Mouse (Mus musculus): ENCODE measurements around the gene Plekhg5.
A peak's percentile ranks its signal among the peaks of the same experiment; 100 is the strongest.

The Plekhg5 gene

DNA sequence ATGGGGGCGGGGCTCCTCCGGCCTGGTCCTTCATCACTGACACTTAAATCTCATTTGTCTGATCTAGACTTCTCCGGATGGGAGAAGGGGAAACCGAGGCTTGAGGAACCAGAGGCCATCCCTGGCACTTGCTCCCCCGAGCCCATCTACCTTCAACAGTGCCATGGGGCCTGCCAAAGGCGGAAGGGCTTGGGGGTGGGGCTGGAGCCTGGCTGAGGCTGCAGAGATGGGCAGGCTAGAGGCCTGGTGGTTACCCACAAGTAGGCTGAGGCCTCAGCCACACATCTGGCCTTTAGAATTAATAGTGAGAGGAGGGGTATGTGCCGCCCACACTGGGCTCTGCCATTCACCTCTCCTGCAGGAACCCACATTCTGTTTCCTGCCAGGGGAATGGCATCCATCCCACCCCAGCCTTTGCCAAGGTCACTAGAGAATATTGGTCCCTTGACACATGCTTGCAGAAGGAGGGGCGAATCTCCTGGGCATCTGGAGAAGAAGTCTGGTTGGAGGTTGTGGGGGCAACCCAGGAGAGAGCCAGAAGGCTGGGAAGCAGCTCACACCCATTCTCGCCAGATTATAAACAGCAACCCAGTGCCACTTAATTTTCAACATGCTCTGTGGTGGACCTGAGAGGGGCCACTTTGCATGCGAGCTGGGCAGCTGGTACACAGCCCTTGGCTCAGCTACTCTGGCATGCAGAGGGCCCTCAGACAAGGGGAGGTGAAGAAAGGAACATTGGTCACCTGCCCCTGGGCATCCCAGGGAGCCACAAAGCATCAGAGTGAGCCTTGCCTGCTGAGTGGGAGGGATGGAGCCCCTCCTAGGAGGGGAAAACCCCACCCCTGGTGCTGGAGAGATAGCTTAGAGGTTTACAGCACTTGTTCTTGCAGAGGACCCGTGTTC is 1.6 kb upstream of the Plekhg5 start:
- no peak for DNase-seq (ENCODE audit: low read depth)

DNA sequence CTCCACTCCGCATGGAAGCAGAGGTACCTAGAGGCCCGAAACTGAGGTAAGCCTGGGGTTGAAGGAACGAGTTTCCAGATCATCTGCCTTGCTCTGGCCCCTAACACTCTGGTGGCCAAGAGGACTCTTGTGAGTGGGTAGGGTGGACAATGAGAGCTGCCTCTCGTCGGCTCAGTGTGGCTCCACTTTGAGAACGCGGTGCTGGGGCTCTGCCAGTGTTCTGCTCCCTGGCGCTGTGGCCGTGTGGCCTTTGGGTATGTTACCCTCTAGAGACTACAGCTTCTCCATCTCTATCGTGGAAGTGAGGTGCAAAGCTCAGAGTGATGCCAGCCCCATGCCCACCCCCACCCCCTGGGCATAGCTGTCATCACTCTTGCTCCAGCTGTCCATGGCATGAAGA is 357 bp downstream of the Plekhg5 start:
- DNase-seq (ENCODE audit: low read depth): no peak

DNA sequence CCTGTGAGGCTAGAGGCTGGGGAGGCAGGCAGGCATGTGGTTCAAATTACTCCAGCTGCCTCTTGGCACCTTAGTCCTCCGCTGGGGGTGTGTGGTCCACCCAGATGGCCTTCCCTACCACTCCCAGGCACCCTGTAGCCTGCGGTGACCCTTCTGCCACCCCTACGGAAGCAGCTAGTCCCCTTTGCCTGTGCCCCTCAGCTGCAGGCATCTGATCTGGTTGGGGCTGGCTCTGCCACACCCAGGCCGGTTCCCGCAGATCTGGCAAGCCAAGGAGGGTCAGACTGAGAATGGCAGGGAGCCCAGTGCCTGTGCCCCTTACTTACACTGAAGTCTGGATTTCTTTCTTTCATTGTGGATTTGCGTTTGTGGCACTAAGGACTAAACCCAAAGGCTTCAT is 1.4 kb downstream of the Plekhg5 start:
- DNase-seq (ENCODE audit: low read depth): no peak

DNA sequence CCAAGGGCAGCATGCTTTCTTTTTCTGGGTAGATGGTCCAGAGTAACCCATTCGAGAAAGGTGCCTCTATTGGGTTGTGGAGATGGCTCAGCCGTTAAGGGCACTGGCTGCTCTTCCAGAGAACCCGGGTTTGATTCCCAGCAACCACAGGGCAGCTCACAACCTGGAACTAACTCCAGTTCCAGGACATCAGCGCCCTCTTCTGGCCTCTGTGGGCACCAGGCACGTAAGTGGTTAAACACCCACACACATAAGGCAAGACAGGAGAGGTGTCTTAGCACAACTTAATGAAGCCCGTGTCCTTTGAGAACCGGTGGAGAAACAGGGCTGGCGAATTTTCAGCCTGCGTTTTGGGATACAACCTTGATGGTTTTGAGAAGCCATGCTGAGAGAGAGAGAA is 2.2 kb downstream of the Plekhg5 start:
- no peak for DNase-seq (ENCODE audit: low read depth)

DNA sequence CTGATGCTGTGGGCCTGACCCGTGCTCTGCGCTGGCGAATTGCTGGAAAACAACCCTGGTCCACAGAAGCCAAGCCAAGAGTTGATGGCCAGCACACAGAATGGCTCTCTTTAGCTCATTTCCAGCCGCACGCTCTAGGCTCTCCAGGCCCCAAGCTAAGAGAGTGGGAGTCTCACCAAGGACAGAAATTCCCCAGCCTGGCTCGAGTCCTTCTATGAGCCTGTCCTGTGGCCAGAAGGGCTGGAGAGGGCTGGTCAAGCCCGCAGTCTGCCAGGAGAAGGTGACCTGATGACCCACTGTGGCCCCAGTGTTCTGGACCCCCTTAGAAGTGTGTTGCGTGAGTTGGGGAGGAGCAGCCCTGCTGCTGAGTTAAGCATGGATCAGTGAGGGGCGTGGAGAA is 4.9 kb downstream of the Plekhg5 start:
- DNase-seq (ENCODE audit: low read depth): no peak

DNA sequence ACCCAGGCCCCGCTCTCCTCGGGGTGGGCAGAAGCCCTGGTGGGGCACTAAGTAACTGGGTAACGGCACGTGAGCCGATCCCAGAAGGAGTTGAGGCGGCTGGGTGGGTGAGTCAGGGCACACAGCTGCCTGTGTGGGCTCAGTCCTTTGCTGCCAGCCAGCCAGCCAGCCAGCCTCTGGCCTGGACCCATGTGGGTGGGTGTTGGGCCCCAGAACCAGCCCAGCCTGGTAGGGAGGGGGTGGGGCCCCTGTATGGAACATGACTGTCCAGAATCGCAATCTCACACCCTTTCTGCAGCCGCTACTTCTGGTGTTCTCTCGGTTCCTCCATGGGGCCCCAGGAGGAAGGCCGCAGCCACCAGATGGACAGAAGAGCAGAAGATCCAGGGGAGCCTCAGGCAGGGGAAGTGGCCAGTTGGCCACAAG is 5.8 kb downstream of the Plekhg5 start:
- DNase-seq (ENCODE audit: low read depth): no peak

DNA sequence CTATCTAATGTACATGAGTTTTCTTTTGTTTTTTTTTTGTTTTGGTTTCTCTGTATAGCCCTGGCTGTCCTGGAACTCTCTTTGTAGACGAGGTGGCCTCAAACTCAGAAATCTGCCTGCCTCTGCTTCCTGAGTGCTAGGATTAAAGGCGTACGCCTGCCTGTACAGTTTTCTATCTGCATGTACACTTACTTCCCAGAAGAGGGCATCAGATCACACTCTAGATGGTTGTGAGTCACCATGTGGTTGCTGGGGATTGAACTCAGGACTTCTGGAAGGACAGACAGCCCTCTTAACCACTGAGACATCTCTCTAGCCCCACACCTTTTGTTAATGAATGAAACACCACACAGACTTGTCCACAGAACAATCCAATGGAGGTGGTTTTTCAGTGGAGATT is 7.0 kb downstream of the Plekhg5 start:
- DNase-seq (ENCODE audit: low read depth): no peak

DNA sequence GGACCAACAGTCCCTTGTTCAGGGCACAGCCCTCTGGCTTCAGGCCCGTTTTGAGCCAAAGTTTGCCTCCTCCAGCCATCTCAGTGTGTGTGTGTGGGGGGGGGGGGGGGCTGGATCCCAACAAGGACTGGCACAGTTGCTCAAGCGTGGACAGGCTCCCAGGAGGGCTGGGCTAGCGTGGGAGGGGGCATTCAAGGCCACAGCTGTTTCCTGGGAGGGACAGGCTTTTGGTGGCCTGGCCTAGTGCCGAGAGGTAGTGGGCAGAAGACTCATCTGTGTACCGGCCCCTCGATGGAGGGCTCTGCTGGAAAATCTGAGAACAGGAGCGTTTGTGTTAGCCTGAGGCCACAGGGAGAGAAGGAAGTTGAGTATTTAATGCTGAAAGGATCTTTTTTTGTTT is 7.6 kb downstream of the Plekhg5 start:
- no peak for DNase-seq (ENCODE audit: low read depth)

DNA sequence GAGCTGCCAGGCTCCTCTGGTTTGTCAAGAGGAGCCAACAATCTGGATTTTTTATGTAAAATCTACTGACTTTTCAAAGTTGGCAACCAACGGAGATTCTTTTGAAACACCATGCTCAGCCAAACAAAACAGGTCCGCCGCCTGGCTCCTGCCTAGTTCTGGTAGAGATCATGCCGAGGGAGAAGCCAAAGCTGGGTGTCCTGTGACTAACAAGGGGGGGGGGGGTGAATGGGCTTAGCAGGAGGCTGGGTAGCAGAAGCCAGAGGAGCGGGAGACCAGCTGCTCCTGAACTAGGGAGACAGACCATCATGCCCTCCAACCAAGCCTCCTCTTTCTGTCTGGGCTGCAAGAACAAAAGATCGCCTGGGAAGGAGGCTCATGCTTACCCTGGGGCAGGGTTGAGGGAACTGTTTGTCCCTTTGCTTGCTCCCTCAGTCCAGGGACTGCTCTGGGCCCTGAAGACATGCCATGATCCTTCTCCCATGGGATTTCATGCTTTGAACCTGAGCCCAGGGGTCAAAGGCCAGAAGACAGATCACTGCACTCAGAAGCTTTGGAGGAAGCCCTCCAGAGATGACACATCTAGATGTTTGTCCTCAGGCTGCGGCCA is 11.4 kb downstream of the Plekhg5 start:
- DNase-seq (ENCODE audit: low read depth): no peak

DNA sequence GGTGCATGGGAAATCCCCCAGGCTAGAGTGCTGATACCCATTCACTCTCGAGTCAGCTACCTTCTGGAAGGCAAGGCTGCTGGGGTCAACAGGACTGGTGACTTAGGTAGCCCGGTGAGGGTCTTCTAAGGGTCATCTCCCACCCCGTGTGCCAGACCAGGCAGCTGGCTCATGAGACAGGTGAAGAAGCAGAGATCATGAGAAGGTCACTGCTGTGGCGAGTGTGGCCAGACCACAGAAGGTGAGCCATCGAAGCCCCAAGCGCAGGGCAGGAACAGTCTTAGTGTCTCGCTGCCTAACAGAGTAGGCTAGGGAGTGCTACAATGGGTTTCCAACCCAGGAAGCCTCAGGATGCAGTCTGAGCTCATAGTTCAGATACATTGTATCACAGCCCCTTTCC is 12.3 kb downstream of the Plekhg5 start:
- DNase-seq (ENCODE audit: low read depth): no peak

DNA sequence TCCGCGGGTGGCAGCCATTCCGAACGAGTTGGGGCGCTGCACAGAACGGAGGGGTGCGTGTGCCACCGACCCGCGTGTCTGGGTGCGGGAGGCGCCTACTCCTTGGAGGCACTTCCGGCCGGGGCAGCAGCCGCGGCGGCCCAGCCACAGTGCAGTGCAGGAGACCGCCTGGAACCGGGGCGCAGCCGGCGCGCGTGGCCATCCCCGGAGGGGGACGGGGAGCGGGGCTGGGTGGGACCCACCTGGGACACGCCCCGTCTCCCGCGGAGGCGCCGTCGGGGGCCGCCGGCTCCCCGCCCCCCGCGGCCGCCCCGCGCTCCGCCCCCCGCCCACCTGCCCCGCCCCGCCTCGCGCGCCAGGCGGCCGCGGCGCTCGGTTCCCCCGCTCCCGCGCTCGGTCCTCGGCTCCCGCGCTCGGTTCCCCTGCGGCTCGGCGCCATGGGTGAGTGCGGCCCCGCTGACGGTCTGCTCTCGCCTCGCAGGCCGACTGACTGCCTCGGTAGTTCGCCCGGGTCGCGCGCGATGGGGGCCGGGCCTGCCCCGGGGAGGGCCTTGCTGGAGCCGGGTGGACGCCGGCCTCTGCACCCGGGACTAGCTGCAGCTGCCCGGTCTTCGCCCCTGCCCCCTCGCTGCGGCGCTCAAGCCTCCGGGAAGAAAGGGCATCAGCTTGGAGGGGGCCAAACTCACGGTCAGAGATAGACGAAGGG is 14.4 kb downstream of the Plekhg5 start:
- DNase-seq (ENCODE audit: low read depth): no peak

DNA sequence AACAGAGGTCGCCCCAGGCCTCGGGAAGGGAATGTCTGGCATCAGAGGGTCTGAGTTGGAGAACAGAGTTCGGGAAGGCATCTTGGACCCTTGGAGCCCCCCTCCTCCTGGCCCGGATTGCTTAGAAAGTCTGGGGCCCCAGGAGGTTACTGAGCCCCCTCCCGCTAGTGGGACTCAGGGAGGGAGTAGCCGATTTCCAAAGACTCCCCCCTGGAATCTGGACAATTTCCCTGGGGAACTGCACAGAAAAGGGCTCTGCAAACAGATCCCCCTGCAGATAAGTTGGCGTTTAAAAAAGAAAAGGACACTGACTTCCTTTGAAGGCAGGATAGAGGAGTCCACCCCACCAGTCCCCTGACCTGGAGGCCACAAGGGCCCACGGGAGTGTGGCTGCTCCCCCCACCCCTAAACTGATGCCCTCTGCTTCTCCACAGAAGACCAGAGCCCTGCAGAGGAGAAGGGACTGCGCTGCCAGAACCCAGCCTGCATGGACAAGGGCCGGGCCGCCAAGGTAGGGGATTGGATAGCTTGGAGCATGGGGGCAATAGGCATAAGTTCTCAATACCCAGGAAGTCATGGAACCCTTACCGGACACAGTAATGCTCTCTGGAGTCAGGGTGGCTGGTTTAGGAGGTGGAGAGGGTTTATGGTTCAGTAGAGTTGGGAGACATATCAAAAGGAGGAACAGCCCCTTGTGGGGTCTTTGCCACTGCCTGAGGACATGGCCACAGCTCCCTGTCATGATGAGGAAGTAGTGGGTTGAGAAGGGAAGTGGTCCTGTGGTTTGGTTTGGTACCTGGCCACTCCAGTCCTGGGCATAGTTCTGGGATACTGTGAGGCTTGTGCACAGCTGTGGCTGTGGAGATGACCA is 15.1 kb downstream of the Plekhg5 start:
- no peak for DNase-seq (ENCODE audit: low read depth)

DNA sequence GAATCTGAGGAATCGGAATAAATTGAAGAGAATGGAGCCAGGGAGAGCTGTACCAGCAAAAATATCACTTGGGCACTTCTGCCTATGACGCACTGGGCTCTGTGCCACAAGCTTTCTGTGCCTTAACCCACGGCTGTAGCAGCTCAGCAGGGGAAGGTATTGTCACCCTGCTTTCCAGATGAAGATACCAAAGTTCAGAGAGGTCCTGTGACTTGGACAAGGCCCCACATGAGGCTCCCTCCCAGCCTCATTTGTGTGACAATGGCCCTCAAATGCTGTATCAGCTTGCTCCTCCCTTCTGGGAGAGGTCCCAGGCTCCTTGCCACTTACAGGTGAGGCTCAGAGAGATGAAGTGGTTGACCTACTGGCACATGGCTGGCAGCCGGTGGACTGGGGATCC is 15.8 kb downstream of the Plekhg5 start:
- no peak for DNase-seq (ENCODE audit: low read depth)

DNA sequence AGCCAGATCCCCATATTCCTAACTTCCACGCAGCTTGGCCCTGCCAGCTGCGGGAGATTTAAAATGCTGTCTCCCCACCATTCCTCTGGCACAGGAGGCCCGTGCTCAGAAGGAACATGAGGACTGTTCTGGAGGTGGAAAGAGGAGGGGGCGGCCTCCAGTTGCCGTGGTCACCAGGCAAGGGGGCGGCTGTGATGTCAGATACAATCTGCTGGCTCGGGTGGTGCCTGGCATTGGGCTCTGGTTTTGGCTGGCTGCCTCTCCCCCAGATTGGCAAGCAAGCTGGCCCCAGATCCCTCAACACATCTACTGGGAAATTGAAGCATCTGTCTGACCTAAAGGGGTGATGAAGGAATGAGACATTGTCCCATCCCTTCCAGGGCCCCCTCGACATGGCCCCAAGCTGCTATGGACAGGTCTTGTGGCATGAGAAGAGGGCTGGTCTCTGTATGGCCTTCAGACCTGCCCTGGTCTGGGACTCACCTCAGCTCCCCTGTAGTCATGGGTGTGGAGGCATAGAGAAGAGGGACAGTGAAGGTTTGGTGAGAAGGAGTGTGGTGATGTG is 16.3 kb downstream of the Plekhg5 start:
- no peak for DNase-seq (ENCODE audit: low read depth)

DNA sequence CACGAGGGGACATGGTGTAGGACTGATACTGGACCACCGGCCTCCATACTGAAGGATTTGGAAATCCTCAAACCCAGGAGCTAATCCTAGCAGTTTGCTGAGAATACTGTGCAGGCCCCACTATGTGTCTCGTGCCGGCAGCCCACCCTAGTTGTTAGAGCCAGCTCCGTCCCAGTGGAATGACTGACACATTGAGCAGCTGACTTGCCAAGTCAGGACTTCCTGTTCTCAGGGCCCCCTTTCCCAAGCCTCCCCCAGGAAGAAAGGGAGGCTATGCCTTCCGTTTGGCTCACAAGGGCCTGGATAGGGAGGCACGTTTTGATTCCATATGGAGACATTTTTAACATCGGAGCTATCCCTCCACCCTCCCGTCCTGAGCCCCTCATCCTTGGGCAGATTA is 17.9 kb downstream of the Plekhg5 start:
- no peak for DNase-seq (ENCODE audit: low read depth)

DNA sequence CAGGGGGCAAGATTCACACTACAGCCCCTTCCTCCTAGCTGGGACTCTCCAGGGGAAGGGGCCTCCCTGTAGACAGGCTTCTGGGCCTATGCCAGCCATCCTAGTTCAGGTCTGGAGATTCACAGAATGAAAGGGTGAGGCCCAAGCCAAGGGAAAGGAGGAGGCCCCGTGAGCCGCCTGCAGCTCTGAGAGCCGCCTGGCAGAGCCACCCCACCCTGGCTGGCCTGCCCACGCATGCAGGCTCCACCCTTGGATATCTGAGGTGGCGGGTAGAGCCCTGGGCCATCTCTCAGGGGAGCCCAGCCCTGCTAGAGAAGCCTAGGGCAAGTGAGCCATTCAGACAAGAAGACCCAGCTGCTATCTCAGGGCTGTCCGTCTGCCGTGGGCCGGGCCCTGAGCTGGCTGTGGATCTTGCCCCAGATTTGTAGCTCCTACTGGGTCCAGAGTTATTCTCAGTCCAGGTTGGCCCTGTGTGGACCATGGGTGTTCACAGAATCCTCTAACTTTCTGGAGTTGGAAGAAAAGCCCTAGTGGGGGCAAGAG is 20.5 kb downstream of the Plekhg5 start:
- DNase-seq (ENCODE audit: low read depth): peak; percentile 82

DNA sequence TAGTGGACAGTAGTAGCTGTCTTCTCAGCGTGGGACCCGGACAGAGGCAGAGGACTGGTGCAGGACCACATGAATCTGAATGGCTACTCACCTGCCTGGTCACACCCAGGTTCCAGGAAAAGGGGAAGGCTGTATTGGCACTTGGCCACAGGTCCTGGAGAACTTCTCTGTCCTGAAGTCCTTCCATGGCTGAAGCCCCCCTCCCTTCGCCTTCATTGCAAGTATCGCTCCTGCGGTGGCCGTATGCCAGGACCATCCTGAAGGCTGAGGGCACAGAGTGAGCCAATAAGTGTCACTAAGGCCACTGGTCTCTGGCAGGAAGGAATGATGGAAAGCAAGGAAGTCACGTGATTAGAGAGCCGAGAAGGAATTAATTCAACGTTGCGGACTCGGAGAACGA is 21.9 kb downstream of the Plekhg5 start:
- no peak for DNase-seq (ENCODE audit: low read depth)

DNA sequence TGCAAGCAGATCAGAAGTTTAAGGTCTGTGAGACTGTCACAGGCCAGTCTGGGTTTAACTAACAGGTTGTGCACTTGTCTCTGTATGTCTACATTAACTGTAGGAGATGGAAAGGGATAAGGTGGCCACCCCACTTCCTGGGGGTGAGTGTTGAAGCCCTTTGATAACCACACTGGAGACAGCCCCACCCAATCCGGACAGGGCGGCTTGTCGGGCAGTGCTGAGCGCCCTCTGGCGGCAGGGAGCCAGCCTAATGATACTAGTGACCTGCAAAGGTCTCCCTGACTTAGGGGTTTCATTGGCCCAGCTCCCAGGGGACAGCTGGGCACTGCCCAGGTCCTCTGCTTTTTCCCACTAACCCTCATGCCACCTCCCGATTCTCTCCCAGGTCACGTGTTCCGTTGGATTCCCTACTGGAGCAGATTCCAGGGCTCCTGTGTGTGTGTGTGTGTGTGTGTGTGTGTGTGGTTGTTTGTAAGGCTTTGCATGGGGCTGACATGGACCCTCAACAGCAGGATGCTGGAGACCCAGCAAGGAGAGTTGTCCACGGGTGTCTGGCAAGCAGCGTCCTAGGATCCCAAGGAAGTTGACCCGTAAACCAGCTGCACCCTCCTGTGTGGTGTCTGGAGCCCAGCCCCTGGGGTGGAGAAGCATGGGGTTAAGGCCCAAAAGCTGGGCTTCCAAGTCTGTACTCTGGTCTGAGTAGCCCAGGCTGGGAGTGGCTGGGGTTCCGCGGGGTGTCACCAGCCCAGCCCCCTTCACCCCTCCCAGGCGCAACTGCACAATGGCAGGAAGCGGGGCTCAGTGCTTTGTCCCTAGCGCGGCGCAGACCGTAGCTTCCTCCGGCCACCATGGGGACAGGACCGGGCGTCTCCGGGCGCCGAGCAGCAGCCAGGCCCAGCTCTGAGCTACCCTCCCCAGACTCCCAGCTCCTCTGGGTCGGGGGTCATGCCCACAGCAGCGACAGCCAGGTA is 23.9 kb downstream of the Plekhg5 start:
- DNase-seq (ENCODE audit: low read depth): peak; percentile 82

DNA sequence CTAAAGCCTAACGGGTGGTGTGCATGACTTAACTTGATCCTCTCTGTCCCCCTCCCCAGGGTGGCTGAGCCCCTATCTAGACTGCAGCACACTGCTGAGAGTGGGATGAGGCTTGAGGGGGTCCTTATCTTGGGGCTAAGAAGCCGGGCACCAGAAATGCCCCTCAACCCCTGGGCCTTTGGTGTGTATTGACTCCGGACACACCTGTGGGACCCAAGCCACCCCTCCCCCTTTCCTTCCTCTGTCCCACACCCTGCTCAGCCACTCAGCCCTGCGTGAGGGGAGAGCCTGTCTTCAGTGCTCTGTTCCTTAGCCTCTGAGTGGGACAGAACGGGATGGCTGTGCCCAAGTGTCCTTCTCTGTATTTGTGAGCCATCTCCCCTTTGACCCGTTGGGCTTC is 24.6 kb downstream of the Plekhg5 start:
- DNase-seq (ENCODE audit: low read depth): no peak

Measured in c-Kit-positive CD71-positive TER-119-negative erythroid progenitor cells, embryonic 14.5 days (primary cell).